Mouse (Mus musculus) ES-Bruce4 (cell line): ENCODE results near the gene Rabepk.

Source experiments
- CTCF ChIP-seq: IDR thresholded peaks from one replicate; pipeline ENCODE4 v1.8.1; 2011; ENCODE audit warnings: low read depth, low read length
- POLR2A ChIP-seq: IDR thresholded peaks from one replicate; pipeline ENCODE4 v1.8.1; 2011; ENCODE audit warnings: low read length; ENCODE audit not compliant: insufficient read depth

DNA sequence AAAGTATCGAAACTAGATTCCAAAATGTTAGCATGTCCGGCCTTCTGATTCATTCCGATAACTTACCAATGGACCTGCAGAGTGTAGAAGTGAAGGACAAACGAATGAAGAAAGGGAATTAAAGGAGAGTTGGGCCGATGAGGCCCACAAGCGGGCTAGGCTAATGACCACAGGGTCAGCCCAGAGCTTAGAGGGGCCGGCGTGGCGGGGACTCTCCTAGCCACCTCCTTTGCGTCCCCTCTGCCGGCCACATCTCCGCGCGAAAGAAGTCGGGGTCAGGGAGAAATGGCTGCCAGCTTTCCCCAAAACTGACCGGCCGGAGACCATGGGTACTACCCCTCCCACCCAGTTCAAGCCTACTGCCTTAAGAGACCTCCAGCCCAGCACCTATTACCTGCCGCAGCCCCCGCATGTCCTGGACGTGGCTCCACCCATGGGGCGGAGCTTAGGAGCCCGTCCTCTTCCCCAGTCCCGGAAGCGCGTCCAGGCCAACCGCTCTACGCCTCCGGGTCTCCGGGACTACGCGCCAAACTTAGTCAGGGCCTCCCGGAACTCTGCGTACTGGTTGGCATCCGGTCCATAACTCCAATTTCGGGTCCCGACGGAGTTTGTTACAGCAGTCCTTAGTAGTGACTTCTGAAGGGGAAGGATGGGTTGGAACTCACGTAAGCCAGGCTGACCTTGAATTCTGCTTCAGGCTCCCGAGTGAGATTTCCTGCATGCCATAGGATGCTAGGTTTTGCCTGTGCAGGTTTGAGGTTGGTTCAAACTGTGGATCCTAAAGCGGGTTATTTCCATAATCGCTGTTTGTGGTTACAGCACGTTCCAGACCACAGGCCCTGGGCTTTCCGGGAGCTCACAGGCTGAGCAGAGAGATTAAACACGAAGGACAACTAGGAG, at the start of gene Rabepk:
- TF ChIP-seq POLR2A (peak; percentile 68), CTCF (no peak)
